Mouse (Mus musculus): Measurements from ENCODE around the gene Olfr1247. TPM values are rescaled to one million over a fixed set of nuclear protein-coding genes. Genes with fewer than 3 reads are reported as not detected.

Olfr1247 gene
- polyA plus RNA-seq (2014; fragmentation: Illumina TruSeq; extraction: RNeasy Lipid Tissue Mini Kit (QIAGEN cat#74804); ENCODE audit: low replicate concordance): not detected

DNA sequence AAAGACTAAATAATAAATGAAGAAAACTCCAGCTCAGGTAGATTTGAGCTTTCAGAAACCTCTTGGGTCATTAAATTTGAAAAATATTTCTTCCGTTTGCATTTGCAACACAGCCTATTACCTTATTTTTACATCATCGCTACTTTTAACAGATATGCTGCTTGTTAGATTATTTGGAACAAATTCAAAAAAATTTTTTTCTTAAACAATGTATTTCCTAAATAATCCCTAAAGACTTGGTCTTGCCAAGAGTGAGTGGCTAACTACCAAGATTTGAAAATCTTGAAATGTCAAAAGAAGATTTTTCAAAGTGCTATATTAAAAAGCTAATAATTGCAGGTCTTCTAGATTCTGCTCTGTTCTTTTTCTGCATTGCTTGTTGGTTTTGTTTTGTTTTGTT, at the start of gene Olfr1247:
Olfr1247 (minus strand) TSS at position 101 of the 400 bp plus-strand sequence.

DNA sequence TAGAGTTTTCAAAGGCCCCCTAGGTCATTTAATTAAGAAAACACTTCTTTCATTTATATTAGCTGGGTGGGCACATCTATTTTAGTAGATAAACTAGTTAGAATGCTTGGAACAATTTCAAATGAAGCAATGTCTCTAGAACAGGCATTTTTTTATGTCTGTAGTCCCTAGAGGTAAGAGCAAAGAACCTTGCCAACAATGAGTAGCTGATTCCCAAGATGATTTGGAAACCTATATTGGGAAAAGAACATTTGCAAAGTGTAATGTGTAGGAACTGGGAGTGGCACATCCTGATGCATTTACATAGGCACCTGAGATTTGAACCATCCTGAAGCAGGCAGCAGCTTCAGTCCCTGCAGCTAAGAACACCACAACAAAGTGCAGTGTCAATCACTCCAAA, 47.4 kb upstream of the Olfr1247 start, which contains the start of gene Olfr1250:
Olfr1250 (minus strand) TSS at position 101 of the 400 bp plus-strand sequence.

DNA sequence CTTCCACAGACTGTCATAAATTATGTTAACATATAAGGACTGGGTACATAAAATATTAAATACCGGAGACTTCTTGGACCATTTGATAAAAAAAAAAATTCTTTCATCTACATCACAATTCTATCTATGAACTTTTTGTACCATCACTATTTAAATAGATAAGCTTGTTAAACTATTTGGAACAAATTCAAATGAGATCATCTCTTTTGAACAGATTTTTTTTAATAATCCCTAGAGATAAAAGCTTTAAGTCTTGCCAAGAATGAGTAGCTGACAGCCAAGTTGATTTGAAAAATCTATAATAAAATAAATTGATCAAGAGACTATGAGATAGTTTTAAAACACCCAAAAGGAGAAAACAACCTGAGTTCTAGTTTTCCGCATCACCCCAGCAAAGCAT, 21.0 kb upstream of the Olfr1247 start, which contains the start of gene Olfr1249:
Olfr1249 (minus strand) TSS at position 101 of the 400 bp plus-strand sequence.

DNA sequence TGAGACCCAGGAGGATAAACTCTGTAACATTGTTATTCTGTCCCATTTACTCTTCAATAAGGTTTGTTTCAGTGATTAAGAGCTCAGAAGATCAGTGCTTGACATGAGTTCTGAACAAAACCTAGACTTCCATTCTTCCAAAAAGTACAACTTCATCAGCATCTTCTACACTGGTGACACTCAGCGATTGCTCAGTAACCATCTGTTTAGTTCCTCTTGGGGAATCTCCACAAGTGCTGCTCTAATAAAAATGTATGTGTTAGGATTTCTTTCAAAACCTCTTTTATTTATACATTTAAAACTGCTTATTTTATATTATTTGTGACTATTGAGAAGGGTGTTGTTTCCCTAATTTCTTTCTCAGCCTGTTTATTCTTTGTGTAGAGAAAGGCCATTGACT, 4.2 kb upstream of the Olfr1247 start, which contains the start of gene Olfr1248:
Olfr1248 (minus strand) TSS at position 101 of the 400 bp plus-strand sequence.

DNA sequence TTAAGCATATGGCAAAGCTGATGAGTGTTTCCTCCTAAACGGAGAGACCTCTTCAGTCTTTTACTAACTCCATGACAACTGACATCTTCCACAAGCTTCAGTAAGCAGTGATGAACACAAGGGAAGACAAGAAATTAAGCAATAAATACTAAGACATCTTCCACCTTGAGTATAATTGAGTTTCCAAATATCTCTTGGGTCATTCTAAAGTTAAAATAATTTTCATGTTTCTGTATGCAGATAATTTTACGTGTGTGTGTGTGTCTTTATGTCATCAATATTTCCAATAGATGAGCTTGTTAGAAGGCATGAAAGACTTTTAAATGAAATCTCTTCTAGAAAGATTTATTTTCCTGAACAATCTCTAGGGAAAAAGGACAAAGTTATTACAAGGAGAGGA, 20.9 kb downstream of the Olfr1247 start, which contains the start of gene Olfr1246:
Olfr1246 (minus strand) TSS at position 101 of the 400 bp plus-strand sequence.

DNA sequence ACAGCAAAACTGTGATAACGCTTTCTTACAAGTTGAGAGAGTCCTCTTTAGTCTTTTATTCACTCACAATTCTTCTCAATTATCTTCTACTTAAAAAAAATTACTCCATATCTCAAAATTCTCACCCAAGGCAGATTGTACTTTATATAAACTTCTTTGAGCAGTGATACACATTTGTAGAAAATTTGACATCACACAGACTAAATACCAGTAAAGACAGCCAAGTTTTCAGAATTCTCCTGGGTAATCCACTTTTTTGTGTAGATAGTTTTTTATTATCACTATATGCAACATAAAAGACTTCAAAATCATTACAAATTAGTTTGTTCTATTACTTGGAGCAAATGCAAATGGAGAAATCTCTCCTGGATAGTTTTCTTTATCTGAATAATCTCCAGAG, 35.6 kb downstream of the Olfr1247 start, which contains the start of gene Olfr1245:
Olfr1245 (minus strand) TSS at position 101 of the 400 bp plus-strand sequence.

Other genes with a start within 250 kb of the Olfr1247 start
- not detected for gene Olfr1234, start 249.3 kb downstream of the Olfr1247 start, polyA plus RNA-seq (2014; fragmentation: Illumina TruSeq; extraction: RNeasy Lipid Tissue Mini Kit (QIAGEN cat#74804); ENCODE audit: low replicate concordance)
- gene Olfr1238, start 204.5 kb downstream of the Olfr1247 start, polyA plus RNA-seq (2014; fragmentation: Illumina TruSeq; extraction: RNeasy Lipid Tissue Mini Kit (QIAGEN cat#74804); ENCODE audit: low replicate concordance): not detected
- not detected for gene Olfr1239, start 193.7 kb downstream of the Olfr1247 start, polyA plus RNA-seq (2014; fragmentation: Illumina TruSeq; extraction: RNeasy Lipid Tissue Mini Kit (QIAGEN cat#74804); ENCODE audit: low replicate concordance)
- gene Olfr1240, start 171.1 kb downstream of the Olfr1247 start, polyA plus RNA-seq (2014; fragmentation: Illumina TruSeq; extraction: RNeasy Lipid Tissue Mini Kit (QIAGEN cat#74804); ENCODE audit: low replicate concordance): not detected
- gene Olfr1241, start 127.0 kb downstream of the Olfr1247 start, polyA plus RNA-seq (2014; fragmentation: Illumina TruSeq; extraction: RNeasy Lipid Tissue Mini Kit (QIAGEN cat#74804); ENCODE audit: low replicate concordance): not detected
- not detected for gene Olfr1242, start 115.8 kb downstream of the Olfr1247 start, polyA plus RNA-seq (2014; fragmentation: Illumina TruSeq; extraction: RNeasy Lipid Tissue Mini Kit (QIAGEN cat#74804); ENCODE audit: low replicate concordance)
- not detected for gene Olfr1243, start 82.6 kb downstream of the Olfr1247 start, polyA plus RNA-seq (2014; fragmentation: Illumina TruSeq; extraction: RNeasy Lipid Tissue Mini Kit (QIAGEN cat#74804); ENCODE audit: low replicate concordance)
- not detected for gene Olfr1245, start 35.7 kb downstream of the Olfr1247 start, polyA plus RNA-seq (2014; fragmentation: Illumina TruSeq; extraction: RNeasy Lipid Tissue Mini Kit (QIAGEN cat#74804); ENCODE audit: low replicate concordance)
- gene Olfr1246, start 21.0 kb downstream of the Olfr1247 start, polyA plus RNA-seq (2014; fragmentation: Illumina TruSeq; extraction: RNeasy Lipid Tissue Mini Kit (QIAGEN cat#74804); ENCODE audit: low replicate concordance): not detected
- not detected for gene Olfr1248, start 4.1 kb upstream of the Olfr1247 start, polyA plus RNA-seq (2014; fragmentation: Illumina TruSeq; extraction: RNeasy Lipid Tissue Mini Kit (QIAGEN cat#74804); ENCODE audit: low replicate concordance)
- gene Olfr1249, start 20.9 kb upstream of the Olfr1247 start, polyA plus RNA-seq (2014; fragmentation: Illumina TruSeq; extraction: RNeasy Lipid Tissue Mini Kit (QIAGEN cat#74804); ENCODE audit: low replicate concordance): not detected
- gene Olfr1250, start 47.3 kb upstream of the Olfr1247 start, polyA plus RNA-seq (2014; fragmentation: Illumina TruSeq; extraction: RNeasy Lipid Tissue Mini Kit (QIAGEN cat#74804); ENCODE audit: low replicate concordance): not detected
- gene Olfr1251, start 57.8 kb upstream of the Olfr1247 start, polyA plus RNA-seq (2014; fragmentation: Illumina TruSeq; extraction: RNeasy Lipid Tissue Mini Kit (QIAGEN cat#74804); ENCODE audit: low replicate concordance): not detected
- gene Olfr1252, start 110.9 kb upstream of the Olfr1247 start, polyA plus RNA-seq (2014; fragmentation: Illumina TruSeq; extraction: RNeasy Lipid Tissue Mini Kit (QIAGEN cat#74804); ENCODE audit: low replicate concordance): not detected
- not detected for gene Olfr1253, start 143.0 kb upstream of the Olfr1247 start, polyA plus RNA-seq (2014; fragmentation: Illumina TruSeq; extraction: RNeasy Lipid Tissue Mini Kit (QIAGEN cat#74804); ENCODE audit: low replicate concordance)
- gene Olfr1254, start 179.5 kb upstream of the Olfr1247 start, polyA plus RNA-seq (2014; fragmentation: Illumina TruSeq; extraction: RNeasy Lipid Tissue Mini Kit (QIAGEN cat#74804); ENCODE audit: low replicate concordance): not detected
- gene Olfr1255, start 197.9 kb upstream of the Olfr1247 start, polyA plus RNA-seq (2014; fragmentation: Illumina TruSeq; extraction: RNeasy Lipid Tissue Mini Kit (QIAGEN cat#74804); ENCODE audit: low replicate concordance): not detected
- not detected for gene Olfr1256, start 227.4 kb upstream of the Olfr1247 start, polyA plus RNA-seq (2014; fragmentation: Illumina TruSeq; extraction: RNeasy Lipid Tissue Mini Kit (QIAGEN cat#74804); ENCODE audit: low replicate concordance)
- gene Olfr48, start 234.1 kb upstream of the Olfr1247 start, polyA plus RNA-seq (2014; fragmentation: Illumina TruSeq; extraction: RNeasy Lipid Tissue Mini Kit (QIAGEN cat#74804); ENCODE audit: low replicate concordance): not detected

All from small intestine, adult 10 weeks (tissue).